Mouse (Mus musculus): ENCODE measurements around the gene Slc15a2. TPM values are rescaled to one million over a fixed set of nuclear protein-coding genes. Genes with fewer than 3 reads are reported as not detected.

The Slc15a2 gene
- polyA plus RNA-seq (2015; fragmentation: Nextera tagmentation; extraction: Ambion mirVana): 15.3 and 17.9 TPM in 2 replicates

DNA sequence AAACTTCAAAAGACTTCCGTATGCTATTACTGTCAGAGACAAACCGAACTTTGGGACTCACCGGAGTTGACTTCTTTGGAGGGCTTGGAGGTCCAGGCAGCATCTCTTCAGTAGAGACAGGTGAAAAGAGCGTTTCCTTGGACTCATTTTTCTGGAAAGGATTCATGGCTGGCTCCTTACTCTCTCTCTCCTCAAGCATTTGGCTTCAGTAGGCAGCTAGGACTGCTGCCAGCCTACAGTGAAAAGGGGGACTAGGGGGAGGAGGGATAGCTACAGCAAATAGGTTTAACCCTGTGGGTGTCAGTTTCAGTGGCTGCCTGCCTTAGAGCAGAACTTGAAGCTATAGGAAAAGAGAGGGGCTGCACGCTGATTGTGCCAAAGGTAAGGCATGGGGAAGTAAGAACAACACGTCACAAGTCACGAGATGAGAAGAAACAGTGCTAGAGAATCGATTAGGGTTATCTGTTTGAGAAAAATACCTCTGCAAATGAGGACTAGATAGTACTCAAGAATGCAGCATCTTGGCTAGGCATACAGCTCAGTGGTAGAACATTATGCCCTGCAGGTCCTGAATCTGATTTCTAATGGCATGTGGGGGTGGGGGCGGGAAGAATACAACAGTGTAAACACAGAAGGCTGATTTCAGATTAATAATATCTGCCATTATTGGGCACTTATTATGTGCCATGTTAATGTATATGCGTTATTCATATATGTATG lies at the start of gene Slc15a2:
Gene Slc15a2 (minus strand): TSS at position 369 of the 720 bp plus-strand sequence.
- 67% methylated on average over 10 of the region's 10 CpGs for WGBS
- peak within 1 kb of the TSS; percentile 73 for H3K27ac ChIP-seq (ENCODE audit: low read depth, low read length)
- no peaks in the 10 kb centered on the region for H3K27me3 ChIP-seq (replicated peaks; ENCODE audit: control insufficient read depth, insufficient read depth, low read length)
- no peaks in the 10 kb centered on the region for H3K4me1 ChIP-seq (ENCODE audit: control insufficient read depth, insufficient read depth, low read depth, low read length)
- peak within 1 kb of the TSS; percentile 21 for H3K4me3 ChIP-seq (ENCODE audit: low read length)
- H3K9ac ChIP-seq (ENCODE audit: low read depth, low read length): no peak within 1 kb of the TSS
- peak within 1 kb of the TSS; percentile 29; the same call in 1 of the 2 replicates for H3K4me2 ChIP-seq (ENCODE audit: low read length)
- no peaks in the 10 kb centered on the region for H3K36me3 ChIP-seq (ENCODE audit: control insufficient read depth, insufficient read depth, low read length)
- no peaks in the 10 kb centered on the region for H3K9me3 ChIP-seq (ENCODE audit: control insufficient read depth, low read length)
- peak; percentile 96 for ATAC-seq

DNA sequence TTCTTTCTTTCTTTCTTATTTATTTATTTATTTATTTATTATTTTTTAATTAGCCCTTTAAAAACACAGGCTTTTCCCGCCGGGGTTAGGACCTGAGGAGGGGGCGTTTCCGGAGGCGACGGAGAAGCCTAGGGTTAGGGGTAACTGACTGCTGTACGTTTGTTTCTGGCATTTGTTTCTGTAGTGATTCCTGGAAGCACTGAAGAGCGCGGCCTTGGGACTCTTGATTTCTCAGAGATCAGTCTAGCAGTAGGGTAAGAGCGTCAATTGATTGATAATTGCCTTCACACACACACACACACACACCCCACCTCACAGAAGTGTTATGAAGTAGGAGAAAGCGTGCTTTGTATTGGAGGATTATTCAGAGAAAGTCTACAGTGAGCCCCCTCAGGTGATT lies 44.1 kb upstream of the Slc15a2 start:
- Histone ChIP-seq H3K36me3 (ENCODE audit: control insufficient read depth, insufficient read depth, low read length) (no peaks in the 10 kb centered on the region), H3K27ac (ENCODE audit: low read depth, low read length) (no peak overlapping the region), H3K4me2 (ENCODE audit: low read length) (peak overlapping the region; percentile 81), H3K4me3 (ENCODE audit: low read length) (peak overlapping the region; percentile 91), H3K4me1 (ENCODE audit: control insufficient read depth, insufficient read depth, low read depth, low read length) (peaks cover 6% of the 10 kb centered on the region), H3K9me3 (ENCODE audit: control insufficient read depth, low read length) (no peaks in the 10 kb centered on the region), H3K9ac (ENCODE audit: low read depth, low read length) (peak overlapping the region; percentile 97), H3K27me3 (replicated peaks; ENCODE audit: control insufficient read depth, insufficient read depth, low read length) (no peaks in the 10 kb centered on the region; the same call in 1 of the 2 replicates)
- WGBS: 3% methylated on average over 11 of the region's 11 CpGs
- ATAC-seq: peak; percentile 23; the same call in 1 of the 2 replicates

GRCm38 (mm10) chr16:36828054-36828786 lies 43.5 kb upstream of the Slc15a2 start, which contains the start of gene Iqcb1:
Gene Iqcb1 (plus strand): TSS chr16:36828385.
- Histone ChIP-seq H3K4me2 (ENCODE audit: low read length) (peak within 1 kb of the TSS; percentile 81), H3K27ac (ENCODE audit: low read depth, low read length) (peak within 1 kb of the TSS; percentile 77), H3K36me3 (ENCODE audit: control insufficient read depth, insufficient read depth, low read length) (no peaks in the 10 kb centered on the region), H3K27me3 (replicated peaks; ENCODE audit: control insufficient read depth, insufficient read depth, low read length) (no peaks in the 10 kb centered on the region; the same call in 1 of the 2 replicates), H3K9me3 (ENCODE audit: control insufficient read depth, low read length) (no peaks in the 10 kb centered on the region), H3K9ac (ENCODE audit: low read depth, low read length) (peak within 1 kb of the TSS; percentile 97), H3K4me3 (ENCODE audit: low read length) (peak within 1 kb of the TSS; percentile 91), H3K4me1 (ENCODE audit: control insufficient read depth, insufficient read depth, low read depth, low read length) (peaks cover 6% of the 10 kb centered on the region)
- ATAC-seq: peak; percentile 99
- WGBS: 1% methylated on average over 58 of the region's 64 CpGs

GRCm38 (mm10) chr16:36827611-36828053 lies 42.9 kb upstream of the Slc15a2 start:
- 0 out of 2 replicates have a peak overlapping the region, but pooled peaks have one; percentile 36 for H3K9ac ChIP-seq (ENCODE audit: low read depth, low read length)

DNA sequence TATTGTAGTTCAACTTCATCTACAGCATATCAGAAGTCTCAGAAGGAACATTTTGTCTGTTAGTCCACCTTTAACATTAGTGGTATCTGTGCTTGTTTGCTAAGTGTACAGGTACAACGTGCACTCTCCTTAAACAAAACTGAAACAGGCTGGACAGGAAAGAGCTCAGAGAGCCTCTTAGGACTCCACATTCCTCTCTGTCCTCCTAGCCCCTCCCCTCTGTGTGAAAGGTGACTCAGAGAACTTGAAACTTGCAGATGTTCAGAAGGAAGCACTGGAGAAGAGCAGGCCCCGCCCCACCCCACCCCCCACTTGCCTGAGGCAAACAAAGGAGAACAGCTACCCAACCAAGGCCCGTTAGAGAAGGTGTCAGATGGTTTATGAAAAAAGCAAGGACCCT lies 36.7 kb upstream of the Slc15a2 start:
- no peak overlapping the region for H3K9ac ChIP-seq (ENCODE audit: low read depth, low read length)
- no peaks in the 10 kb centered on the region for H3K9me3 ChIP-seq (ENCODE audit: control insufficient read depth, low read length)
- 11% methylated on average over 3 of the region's 3 CpGs for WGBS
- no peak overlapping the region for H3K4me3 ChIP-seq (ENCODE audit: low read length)
- H3K27ac ChIP-seq (ENCODE audit: low read depth, low read length): no peak overlapping the region
- H3K4me2 ChIP-seq (ENCODE audit: low read length): no peak overlapping the region
- no peaks in the 10 kb centered on the region; the same call in 1 of the 2 replicates for H3K27me3 ChIP-seq (replicated peaks; ENCODE audit: control insufficient read depth, insufficient read depth, low read length)
- no peak for ATAC-seq
- no peaks in the 10 kb centered on the region for H3K36me3 ChIP-seq (ENCODE audit: control insufficient read depth, insufficient read depth, low read length)
- H3K4me1 ChIP-seq (ENCODE audit: control insufficient read depth, insufficient read depth, low read depth, low read length): no peaks in the 10 kb centered on the region

More at GRCm38 (mm10) chr16:36827611-36828053, 42.9 kb upstream of the Slc15a2 start:
- Histone ChIP-seq H3K4me3 (ENCODE audit: low read length) (peak overlapping the region; percentile 91), H3K36me3 (ENCODE audit: control insufficient read depth, insufficient read depth, low read length) (no peaks in the 10 kb centered on the region), H3K9me3 (ENCODE audit: control insufficient read depth, low read length) (no peaks in the 10 kb centered on the region), H3K27me3 (replicated peaks; ENCODE audit: control insufficient read depth, insufficient read depth, low read length) (no peaks in the 10 kb centered on the region; the same call in 1 of the 2 replicates), H3K4me1 (ENCODE audit: control insufficient read depth, insufficient read depth, low read depth, low read length) (peaks cover 6% of the 10 kb centered on the region), H3K27ac (ENCODE audit: low read depth, low read length) (no peak overlapping the region), H3K4me2 (ENCODE audit: low read length) (peak overlapping the region; percentile 81)
- no peak for ATAC-seq
- 3% methylated on average over 11 of the region's 11 CpGs for WGBS

DNA sequence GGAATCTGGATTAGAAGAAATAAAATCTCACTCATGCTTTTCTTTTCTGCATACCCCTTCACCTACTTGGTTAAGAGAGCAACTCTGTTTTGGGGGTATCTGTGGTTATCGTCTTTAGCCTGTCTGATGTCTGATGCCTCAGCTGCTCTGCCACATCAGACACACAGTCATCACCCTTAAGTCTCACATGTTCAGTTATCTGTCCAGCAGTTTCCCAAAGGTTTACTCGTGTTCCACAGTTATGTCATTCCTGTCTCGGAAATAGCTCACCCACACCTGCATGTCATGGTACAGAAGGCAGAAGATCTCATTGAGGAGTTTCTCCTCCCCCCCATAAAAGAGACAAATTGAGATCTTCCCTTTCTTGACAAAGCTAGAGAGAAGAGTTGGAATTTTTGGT lies 36.0 kb upstream of the Slc15a2 start:
- 93% methylated on average over 3 of the region's 3 CpGs for WGBS
- H3K36me3 ChIP-seq (ENCODE audit: control insufficient read depth, insufficient read depth, low read length): no peaks in the 10 kb centered on the region
- H3K27ac ChIP-seq (ENCODE audit: low read depth, low read length): no peak overlapping the region
- H3K4me2 ChIP-seq (ENCODE audit: low read length): no peak overlapping the region
- H3K4me1 ChIP-seq (ENCODE audit: control insufficient read depth, insufficient read depth, low read depth, low read length): no peaks in the 10 kb centered on the region
- no peaks in the 10 kb centered on the region for H3K27me3 ChIP-seq (replicated peaks; ENCODE audit: control insufficient read depth, insufficient read depth, low read length)
- H3K4me3 ChIP-seq (ENCODE audit: low read length): no peak overlapping the region
- ATAC-seq: no peak
- H3K9me3 ChIP-seq (ENCODE audit: control insufficient read depth, low read length): no peaks in the 10 kb centered on the region
- no peak overlapping the region for H3K9ac ChIP-seq (ENCODE audit: low read depth, low read length)

DNA sequence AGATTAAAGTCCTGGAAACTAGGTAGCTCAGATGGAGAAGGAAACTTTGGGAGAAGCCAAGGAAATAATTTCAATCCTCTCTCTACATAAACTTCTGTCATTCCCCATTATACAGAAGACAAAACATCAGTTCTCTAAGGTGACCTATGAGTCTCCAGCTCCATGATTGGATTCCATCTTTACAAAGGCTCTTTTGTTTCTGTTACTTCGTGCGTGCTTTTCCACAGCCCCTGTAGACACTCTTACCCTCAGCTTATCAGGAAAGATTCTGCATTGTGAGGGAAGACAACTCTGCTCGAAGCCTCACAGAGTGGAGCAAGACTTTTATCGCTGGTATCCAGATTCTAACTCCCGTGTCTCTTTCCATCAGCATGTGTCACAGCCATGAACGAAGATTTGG lies 35.3 kb upstream of the Slc15a2 start:
- whole genome bisulfite sequencing: 58% methylated on average over 6 of the region's 6 CpGs
- H3K4me1 ChIP-seq (ENCODE audit: control insufficient read depth, insufficient read depth, low read depth, low read length): no peaks in the 10 kb centered on the region
- H3K4me3 ChIP-seq (ENCODE audit: low read length): no peak overlapping the region
- H3K9ac ChIP-seq (ENCODE audit: low read depth, low read length): no peak overlapping the region
- no peak for ATAC-seq
- no peaks in the 10 kb centered on the region for H3K27me3 ChIP-seq (replicated peaks; ENCODE audit: control insufficient read depth, insufficient read depth, low read length)
- H3K36me3 ChIP-seq (ENCODE audit: control insufficient read depth, insufficient read depth, low read length): no peaks in the 10 kb centered on the region
- H3K4me2 ChIP-seq (ENCODE audit: low read length): no peak overlapping the region
- no peaks in the 10 kb centered on the region for H3K9me3 ChIP-seq (ENCODE audit: control insufficient read depth, low read length)
- no peak overlapping the region for H3K27ac ChIP-seq (ENCODE audit: low read depth, low read length)

- H3K36me3 ChIP-seq (ENCODE audit: control insufficient read depth, insufficient read depth, low read length): no peaks in the 10 kb centered on the region
- no peak overlapping the region for H3K4me2 ChIP-seq (ENCODE audit: low read length)
- 16% methylated on average over 7 of the region's 7 CpGs for WGBS
- H3K4me1 ChIP-seq (ENCODE audit: control insufficient read depth, insufficient read depth, low read depth, low read length): no peaks in the 10 kb centered on the region
- ATAC-seq: peak; percentile 99
- H3K9ac ChIP-seq (ENCODE audit: low read depth, low read length): no peak overlapping the region
- no peaks in the 10 kb centered on the region for H3K9me3 ChIP-seq (ENCODE audit: control insufficient read depth, low read length)
- no peak overlapping the region for H3K27ac ChIP-seq (ENCODE audit: low read depth, low read length)
- no peaks in the 10 kb centered on the region for H3K27me3 ChIP-seq (replicated peaks; ENCODE audit: control insufficient read depth, insufficient read depth, low read length)
- no peak overlapping the region for H3K4me3 ChIP-seq (ENCODE audit: low read length)
These were observed 32.7 kb upstream of the Slc15a2 start for GRCm38 (mm10) chr16:36817321-36817926.

DNA sequence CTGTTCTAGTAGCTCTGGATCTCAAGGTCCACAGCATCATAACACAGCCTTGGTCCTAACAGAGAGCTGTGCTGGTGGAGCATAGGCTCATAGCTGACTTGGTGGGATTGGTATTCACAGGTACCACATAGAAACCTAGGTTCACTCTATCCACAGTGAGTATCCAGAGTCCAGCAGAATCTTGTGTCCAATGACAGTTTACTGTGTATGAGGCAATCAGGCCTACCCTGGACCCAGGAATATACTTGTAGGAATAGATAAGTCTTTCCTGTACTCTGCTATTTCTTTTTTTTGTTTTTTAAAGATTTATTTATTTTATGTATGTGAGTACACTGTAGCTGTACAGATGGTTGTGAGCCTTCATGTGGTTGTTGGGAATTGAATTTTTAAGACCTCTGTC lies 32.2 kb upstream of the Slc15a2 start:
- H3K4me3 ChIP-seq (ENCODE audit: low read length): no peak overlapping the region
- no peaks in the 10 kb centered on the region for H3K9me3 ChIP-seq (ENCODE audit: control insufficient read depth, low read length)
- no peak overlapping the region for H3K4me2 ChIP-seq (ENCODE audit: low read length)
- no peaks in the 10 kb centered on the region for H3K27me3 ChIP-seq (replicated peaks; ENCODE audit: control insufficient read depth, insufficient read depth, low read length)
- H3K9ac ChIP-seq (ENCODE audit: low read depth, low read length): no peak overlapping the region
- no peaks in the 10 kb centered on the region for H3K4me1 ChIP-seq (ENCODE audit: control insufficient read depth, insufficient read depth, low read depth, low read length)
- ATAC-seq: no peak; the same call in 1 of the 2 replicates
- no peak overlapping the region for H3K27ac ChIP-seq (ENCODE audit: low read depth, low read length)
- no peaks in the 10 kb centered on the region for H3K36me3 ChIP-seq (ENCODE audit: control insufficient read depth, insufficient read depth, low read length)
